Mouse (Mus musculus) hindbrain, postnatal 0 days (tissue): ENCODE data around the gene Mfap3. TPM values are rescaled to one million over a fixed set of nuclear protein-coding genes. Genes with fewer than 3 reads are reported as not detected.
A peak's percentile ranks its signal among the peaks of the same experiment; 100 is the strongest.

ENCODE experiments used
- ATAC-seq: fragments of 200-750 bp; cut with Nextera tagmentation; 2 replicates; pipeline ENCODE4 v1.8.0; 2017; ENCODE audit warnings: mild to moderate bottlenecking, moderate TSS enrichment, moderate library complexity
- DNase-seq: peaks from one replicate; pipeline ENCODE4 v3.0.0-alpha.2; 2015; ENCODE audit warnings: low spot score
- H3K27ac ChIP-seq: fragments of 300-500 bp; sonication (generic); 2 replicates; pipeline ENCODE4 v1.5.1; 2014; ENCODE audit warnings: mild to moderate bottlenecking
- H3K27me3 ChIP-seq: fragments of 300-500 bp; sonication (generic); 2 replicates; pipeline ENCODE4 v1.6.1; 2014; ENCODE audit warnings: low read length, mixed read lengths; ENCODE audit not compliant: insufficient read depth
- H3K36me3 ChIP-seq: fragments of 300-500 bp; sonication (generic); 2 replicates; pipeline ENCODE4 v1.6.1; 2014; ENCODE audit warnings: low read length, mixed read lengths; ENCODE audit not compliant: insufficient read depth
- H3K4me1 ChIP-seq: fragments of 300-500 bp; sonication (generic); 2 replicates; pipeline ENCODE4 v1.6.1; 2014; ENCODE audit warnings: antibody characterized with exemption, low read length, mixed read lengths; ENCODE audit not compliant: insufficient read depth
- H3K4me2 ChIP-seq: fragments of 300-500 bp; sonication (generic); 2 replicates; pipeline ENCODE4 v1.6.1; 2014; ENCODE audit warnings: low read depth, mild to moderate bottlenecking, low read length, moderate library complexity, mixed read lengths
- H3K4me3 ChIP-seq: fragments of 300-500 bp; sonication (generic); 2 replicates; pipeline ENCODE4 v1.5.1; 2014; ENCODE audit warnings: low read length
- H3K9ac ChIP-seq: fragments of 300-500 bp; sonication (generic); replicated peaks from 2 replicates; pipeline ENCODE4 v1.6.1; 2014; ENCODE audit warnings: mild to moderate bottlenecking, low read length, moderate library complexity, mixed read lengths
- H3K9me3 ChIP-seq: fragments of 300-500 bp; sonication (generic); 2 replicates; pipeline ENCODE4 v1.6.1; 2016; ENCODE audit warnings: low read length, mixed read lengths
- CTCF ChIP-seq: IDR thresholded peaks from 2 replicates; pipeline ENCODE4 v1.5.1; 2016; ENCODE audit warnings: antibody characterized with exemption, control low read depth, low read depth
- WGBS: fragments of 180-500 bp; shearing (Covaris S2); extraction: QIAGEN DNeasy Blood & Tissue Kit; methylation state at CpG from one replicate; pipeline ENCODE4 v1.1.7; 2014; 5-methylcytosine and 5-hydroxymethylcytosine counted together
- polyA plus RNA-seq: library from polyadenylated mRNA; unstranded; fragments of >200 nt; fragmentation: Nextera tagmentation; extraction: Ambion mirVana; gene quantifications from 2 replicates; pipeline ENCODE4 v1.2.1, GENCODE M21; 2015
- total RNA-seq: library from RNA; depleted of rRNA; stranded (reverse); fragments of >200 nt; gene quantifications from 2 replicates; pipeline ENCODE4 v1.2.3, GENCODE M21; 2014

Mfap3 gene
- total and polyA plus RNA-seq, 2 experiments from 2014 or later, result 46.6 to 47.7 TPM

- DNase-seq (no peak), ATAC-seq (no peak)
- H3K4me3 ChIP-seq, result no peak overlapping the region
- peaks cover 29% of the 10 kb centered on the region for H3K36me3 ChIP-seq
- H3K9me3 ChIP-seq, result no peaks in the 10 kb centered on the region
- 60% methylated on average over 5 of the region's 5 CpGs for WGBS
- no peak overlapping the region for H3K27ac ChIP-seq
- no peak for TF ChIP-seq CTCF
- H3K4me2 ChIP-seq, result no peak overlapping the region
- no peak overlapping the region for H3K9ac ChIP-seq
- H3K27me3 ChIP-seq, result no peaks in the 10 kb centered on the region
- no peaks in the 10 kb centered on the region for H3K4me1 ChIP-seq
Measured at GRCm38 (mm10) chr11:57488436-57488835, 30.0 kb upstream of the Mfap3 start.

GRCm38 (mm10) chr11:57496462-57497039, 21.9 kb upstream of the Mfap3 start:
- Histone ChIP-seq H3K36me3 (peaks cover 47% of the 10 kb centered on the region), H3K4me1 (no peaks in the 10 kb centered on the region), H3K4me2 (no peak overlapping the region), H3K4me3 (no peak overlapping the region), H3K9ac (no peak overlapping the region), H3K9me3 (no peaks in the 10 kb centered on the region), H3K27me3 (no peaks in the 10 kb centered on the region), H3K27ac (no peak overlapping the region)
- ATAC-seq, result no peak
- no peak for TF ChIP-seq CTCF
- WGBS, result 32% methylated on average over 3 of the region's 3 CpGs
- DNase-seq, result no peak

- H3K9ac ChIP-seq, result no peak overlapping the region
Measured at GRCm38 (mm10) chr11:57497701-57498100, 20.8 kb upstream of the Mfap3 start.

GRCm38 (mm10) chr11:57498215-57498614, 20.2 kb upstream of the Mfap3 start:
- TF ChIP-seq CTCF, result no peak
- H3K36me3 ChIP-seq, result peaks cover 31% of the 10 kb centered on the region
- ATAC-seq, result no peak

More at GRCm38 (mm10) chr11:57497701-57498100, 20.8 kb upstream of the Mfap3 start:
- H3K4me2 ChIP-seq, result no peak overlapping the region
- DNase-seq (no peak), ATAC-seq (no peak)
- TF ChIP-seq CTCF, result no peak
- H3K4me1 ChIP-seq, result no peaks in the 10 kb centered on the region
- H3K4me3 ChIP-seq, result no peak overlapping the region
- H3K9me3 ChIP-seq, result no peaks in the 10 kb centered on the region
- H3K36me3 ChIP-seq, result peaks cover 36% of the 10 kb centered on the region
- 38% methylated on average over 3 of the region's 3 CpGs for WGBS
- no peak overlapping the region for H3K27ac ChIP-seq
- no peaks in the 10 kb centered on the region for H3K27me3 ChIP-seq

GRCm38 (mm10) chr11:57503155-57503554, 15.3 kb upstream of the Mfap3 start:
- 72% methylated on average over 5 of the region's 5 CpGs for WGBS
- H3K4me1 ChIP-seq, result no peaks in the 10 kb centered on the region
- H3K4me3 ChIP-seq, result no peak overlapping the region
- TF ChIP-seq CTCF, result no peak
- no peaks in the 10 kb centered on the region for H3K9me3 ChIP-seq
- ATAC-seq (no peak), DNase-seq (no peak)
- H3K36me3 ChIP-seq, result peaks cover 32% of the 10 kb centered on the region; the same call in 1 of the 2 replicates
- H3K4me2 ChIP-seq, result no peak overlapping the region
- no peak overlapping the region for H3K27ac ChIP-seq
- H3K9ac ChIP-seq, result no peak overlapping the region
- no peaks in the 10 kb centered on the region for H3K27me3 ChIP-seq

More at GRCm38 (mm10) chr11:57498215-57498614, 20.2 kb upstream of the Mfap3 start:
- Histone ChIP-seq H3K4me2 (no peak overlapping the region), H3K4me3 (no peak overlapping the region), H3K27me3 (no peaks in the 10 kb centered on the region), H3K4me1 (no peaks in the 10 kb centered on the region), H3K9me3 (no peaks in the 10 kb centered on the region), H3K27ac (no peak overlapping the region), H3K9ac (no peak overlapping the region)
- 93% methylated on average over 5 of the region's 5 CpGs for WGBS
- DNase-seq, result no peak

GRCm38 (mm10) chr11:57506899-57507298, 11.6 kb upstream of the Mfap3 start:
- ATAC-seq, result no peak

GRCm38 (mm10) chr11:57515218-57515617, 3.2 kb upstream of the Mfap3 start:
- no peak for ATAC-seq
- Histone ChIP-seq H3K4me2 (no peak overlapping the region), H3K27ac (no peak overlapping the region), H3K27me3 (no peaks in the 10 kb centered on the region), H3K36me3 (peaks cover 17% of the 10 kb centered on the region; the same call in 1 of the 2 replicates), H3K4me3 (no peak overlapping the region), H3K9me3 (no peaks in the 10 kb centered on the region), H3K4me1 (peaks cover 10% of the 10 kb centered on the region; the same call in 1 of the 2 replicates), H3K9ac (no peak overlapping the region)
- TF ChIP-seq CTCF, result no peak
- 90% methylated on average over 5 of the region's 5 CpGs for WGBS
- no peak for DNase-seq

More at GRCm38 (mm10) chr11:57506899-57507298, 11.6 kb upstream of the Mfap3 start:
- DNase-seq, result peak; percentile 8
- Histone ChIP-seq H3K27me3 (no peaks in the 10 kb centered on the region), H3K9ac (no peak overlapping the region), H3K9me3 (no peaks in the 10 kb centered on the region), H3K4me3 (no peak overlapping the region), H3K36me3 (peaks cover 34% of the 10 kb centered on the region; the same call in 1 of the 2 replicates), H3K27ac (0 out of 2 replicates have a peak overlapping the region, but pooled peaks have one; percentile 4), H3K4me1 (no peaks in the 10 kb centered on the region), H3K4me2 (no peak overlapping the region)
- WGBS, result 36% methylated on average over 6 of the region's 6 CpGs
- no peak for TF ChIP-seq CTCF
